Mouse (Mus musculus) frontal cortex, postnatal 10 days (tissue): Measurements from ENCODE around the gene Amigo3.
"Not testable (repeated sequence)": the region's sequence is repeated elsewhere in the genome, so short reads cannot be mapped to it uniquely, and the experiment has no call there.

Source experiments
- DNase-seq, 2 experiments: peaks; one replicate each; pipeline ENCODE4 v3.0.0; 2022; ENCODE audit warnings: low spot score in 2 of 2, mixed read lengths in 1 of 2

Gene Amigo3

DNA sequence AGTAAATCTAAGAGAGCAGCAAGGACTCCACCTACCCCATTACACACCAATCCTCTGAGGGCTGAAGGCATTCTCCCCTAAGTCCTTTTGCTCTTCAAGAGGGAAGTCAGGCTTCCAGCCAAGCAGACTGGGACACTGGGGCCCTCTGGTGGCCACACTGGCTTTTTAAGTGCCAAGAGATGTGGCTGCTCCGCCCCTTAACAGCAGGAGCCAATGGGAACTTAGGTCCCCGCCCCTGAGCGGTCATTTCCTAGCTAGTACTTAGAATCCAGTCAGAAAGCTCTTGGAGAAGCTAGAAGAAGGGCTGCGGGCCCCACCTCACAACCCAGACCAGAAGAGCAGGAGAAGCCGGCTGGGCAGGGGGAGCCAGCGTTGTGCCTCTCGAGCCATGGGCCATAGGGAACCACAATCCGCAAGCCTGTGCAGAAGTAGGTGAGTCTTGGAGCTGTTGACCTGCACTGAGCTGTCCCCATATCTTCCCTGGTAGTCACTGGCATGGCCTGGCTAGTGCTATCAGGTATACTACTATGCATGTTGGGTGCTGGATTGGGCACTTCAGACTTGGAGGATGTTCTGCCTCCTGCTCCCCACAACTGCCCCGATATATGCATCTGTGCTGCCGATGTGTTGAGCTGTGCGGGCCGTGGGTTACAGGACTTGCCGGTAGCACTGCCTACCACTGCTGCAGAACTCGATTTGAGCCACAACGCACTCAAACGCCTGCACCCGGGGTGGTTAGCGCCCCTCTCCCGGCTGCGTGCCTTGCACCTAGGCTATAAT is at the start of gene Amigo3:
TSS of gene Amigo3 (plus strand) at position 275 of the 780 bp plus-strand sequence.
- DNase-seq, result peak; percentile 94 to 95

- no peak for DNase-seq
Measured at GRCm38 (mm10) chr9:108003531-108003890, 49.4 kb upstream of the Amigo3 start.

- no peak for DNase-seq
Measured at GRCm38 (mm10) chr9:108008041-108008440, 44.9 kb upstream of the Amigo3 start.

- DNase-seq, result no peak
Measured at GRCm38 (mm10) chr9:108010385-108010784, 42.6 kb upstream of the Amigo3 start.

GRCm38 (mm10) chr9:108013577-108013976 is 39.4 kb upstream of the Amigo3 start:
- DNase-seq, result not testable (repeated sequence)

GRCm38 (mm10) chr9:108017127-108017526 is 35.8 kb upstream of the Amigo3 start:
- DNase-seq, result no peak

- no peak for DNase-seq
Measured at GRCm38 (mm10) chr9:108020741-108021140, 32.2 kb upstream of the Amigo3 start.

GRCm38 (mm10) chr9:108023216-108023615 is 29.7 kb upstream of the Amigo3 start:
- no peak for DNase-seq

- no peak for DNase-seq
Measured at GRCm38 (mm10) chr9:108026584-108026983, 26.4 kb upstream of the Amigo3 start.

DNA sequence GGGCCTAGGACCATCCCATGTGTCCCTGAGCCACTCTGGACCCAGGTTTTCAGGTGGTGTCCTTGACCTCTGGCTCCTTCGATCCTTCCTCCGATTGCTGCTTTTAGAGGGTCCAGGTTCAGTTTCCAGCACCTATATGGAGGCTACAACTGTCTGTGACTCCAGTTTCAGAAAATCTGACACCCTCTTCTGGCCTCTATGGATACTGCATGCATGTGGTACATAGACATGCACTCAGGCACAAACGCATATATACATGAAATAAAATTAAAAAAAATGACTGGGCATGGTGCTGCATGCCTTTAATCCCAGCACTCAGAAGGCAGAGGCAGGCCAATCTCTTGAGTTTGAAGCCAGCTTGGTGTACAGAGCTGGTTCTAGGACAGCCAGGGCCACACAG is 25.1 kb upstream of the Amigo3 start:
- DNase-seq, result no peak

DNA sequence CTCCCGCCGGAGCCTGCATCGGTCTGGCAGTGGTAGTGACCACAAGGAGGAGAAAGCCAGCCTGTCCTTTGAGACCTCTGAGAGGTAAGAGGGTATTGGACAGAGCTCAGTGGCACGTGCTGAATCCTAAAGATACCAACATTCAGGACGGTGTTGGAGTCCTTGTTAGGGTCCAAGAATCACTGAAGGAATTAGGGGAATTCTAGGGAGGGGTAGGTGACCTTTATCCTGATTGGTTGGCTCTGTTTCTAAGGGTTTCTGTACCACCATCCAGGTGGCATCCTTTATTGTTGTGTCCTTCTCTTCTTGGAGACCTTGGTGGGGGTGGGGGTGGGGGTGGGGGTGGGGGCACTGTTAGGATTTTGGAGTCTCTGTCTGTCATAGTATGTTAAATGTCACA is 20.8 kb upstream of the Amigo3 start:
- DNase-seq, result no peak

DNA sequence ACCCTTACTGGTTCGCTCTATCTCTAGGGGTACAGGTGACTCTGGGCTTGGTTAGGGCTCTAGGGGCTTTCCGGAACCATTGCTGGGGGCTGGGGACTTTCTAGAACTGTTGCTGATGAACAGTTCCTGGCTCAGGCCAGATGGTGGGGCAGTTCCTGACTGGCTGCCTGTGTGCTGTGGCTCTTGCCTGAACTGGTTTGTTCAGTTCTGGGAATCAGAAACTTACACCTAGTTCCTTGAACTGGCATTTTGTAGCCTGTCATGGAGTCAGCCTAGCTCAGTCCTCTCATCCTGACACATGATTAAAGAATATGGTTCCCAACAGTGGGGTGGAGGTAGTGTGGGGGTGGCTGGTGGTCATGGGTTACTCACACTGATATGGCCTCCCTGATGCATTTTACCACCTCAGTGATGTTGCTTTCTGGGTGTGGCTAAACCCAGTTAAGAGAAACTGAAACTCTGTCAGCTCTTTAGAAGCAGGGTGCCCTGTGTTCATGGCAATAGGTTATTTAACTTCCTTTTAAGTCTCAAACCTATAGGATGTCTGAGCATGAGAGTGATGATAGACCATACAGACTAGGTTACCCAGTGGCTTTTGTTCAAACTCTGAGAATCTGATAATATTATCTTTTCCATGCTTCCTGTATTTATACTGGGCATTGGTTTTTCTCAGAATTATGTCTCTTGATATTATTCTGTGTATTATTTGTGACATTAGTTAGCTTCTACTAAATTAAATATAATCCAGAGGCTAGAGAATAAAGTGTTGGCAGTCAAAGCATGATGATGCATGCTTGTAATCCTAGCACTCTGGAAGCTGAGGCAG is 17.4 kb upstream of the Amigo3 start:
- DNase-seq, result no peak

DNA sequence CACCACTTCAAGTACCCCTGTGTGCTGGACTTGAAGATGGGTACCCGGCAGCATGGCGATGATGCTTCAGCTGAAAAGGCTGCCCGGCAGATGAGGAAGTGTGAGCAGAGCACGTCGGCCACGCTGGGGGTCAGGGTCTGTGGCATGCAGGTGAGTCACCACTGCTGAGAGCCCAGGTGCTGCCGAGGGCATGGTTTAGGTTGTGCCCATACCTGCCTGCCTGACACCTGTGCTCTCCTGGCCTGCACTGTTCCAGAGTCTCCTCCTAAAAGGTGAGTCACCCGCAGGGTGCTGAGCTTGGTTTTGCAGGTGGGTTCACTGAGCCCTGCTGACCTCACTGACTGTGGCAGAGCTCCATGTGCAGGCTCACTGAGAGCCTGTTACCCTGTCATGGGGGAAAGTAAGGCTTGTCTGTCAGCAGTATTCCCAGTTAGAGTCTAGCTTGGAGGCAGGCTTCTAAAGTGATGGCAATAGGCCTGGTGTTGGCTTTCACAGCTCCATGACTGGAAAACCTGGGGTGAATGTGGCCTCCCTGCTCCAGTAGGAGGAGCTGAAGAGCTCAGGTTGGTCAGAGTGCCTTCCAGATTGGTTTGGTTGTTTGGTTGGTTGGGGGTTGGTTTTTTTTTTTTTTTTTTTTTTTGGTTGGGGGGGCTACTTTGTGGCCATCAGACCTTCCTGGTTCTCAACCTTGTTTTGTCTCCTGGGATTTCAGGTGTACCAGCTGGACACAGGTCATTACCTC is 8.0 kb upstream of the Amigo3 start:
- no peak for DNase-seq

DNA sequence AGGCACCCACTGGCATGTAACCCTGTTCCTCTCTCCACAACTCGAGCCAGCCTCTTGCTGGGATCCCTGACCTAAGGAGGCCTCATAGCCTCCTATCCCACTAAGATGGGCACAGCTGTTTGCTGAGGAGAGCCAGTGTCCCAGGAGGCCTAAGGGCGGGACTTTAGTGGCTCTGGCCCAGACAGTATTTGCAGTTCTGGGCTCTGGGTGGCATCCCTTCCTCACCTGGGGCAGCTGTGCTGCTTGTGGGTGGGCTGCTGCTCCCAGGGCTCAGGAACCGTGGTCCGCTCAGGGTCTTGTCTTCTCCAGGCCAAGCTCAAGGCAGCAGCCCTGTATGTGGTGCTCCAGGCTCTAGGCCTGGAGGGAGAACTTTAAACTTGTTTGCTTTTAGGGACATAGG is 6.4 kb upstream of the Amigo3 start:
- no peak for DNase-seq

GRCm38 (mm10) chr9:108047601-108048565 is 5.1 kb upstream of the Amigo3 start:
- no peak for DNase-seq

DNA sequence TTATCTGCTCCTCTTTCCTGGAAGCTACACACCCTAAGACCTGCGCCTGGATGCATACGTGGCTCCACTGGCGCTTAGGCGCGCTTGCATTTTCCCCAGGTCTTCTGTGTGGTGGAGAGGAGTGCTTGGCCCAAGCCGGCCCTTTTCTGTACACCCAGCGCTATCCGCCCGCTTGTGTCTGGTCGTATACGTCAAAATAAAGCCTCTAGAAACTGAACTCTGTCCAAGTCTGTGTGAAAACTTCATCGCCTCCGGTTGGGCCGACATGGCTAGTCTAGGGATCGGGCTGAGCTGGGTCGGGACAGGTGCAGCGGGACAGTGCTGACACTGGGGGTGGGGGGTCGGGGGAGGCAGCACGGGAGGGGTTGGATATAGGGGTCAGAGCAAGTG is 4.4 kb upstream of the Amigo3 start:
- no peak for DNase-seq

- DNase-seq, result peak; percentile 96
Measured at GRCm38 (mm10) chr9:108049016-108049455, 3.9 kb upstream of the Amigo3 start, which contains the start of gene Gmppb. Gene Gmppb (plus strand): TSS chr9:108049242.

GRCm38 (mm10) chr9:108049561-108050251 is 3.3 kb upstream of the Amigo3 start:
- DNase-seq, result no peak

- no peak for DNase-seq
Measured at GRCm38 (mm10) chr9:108051184-108051930, 1.6 kb upstream of the Amigo3 start.

DNA sequence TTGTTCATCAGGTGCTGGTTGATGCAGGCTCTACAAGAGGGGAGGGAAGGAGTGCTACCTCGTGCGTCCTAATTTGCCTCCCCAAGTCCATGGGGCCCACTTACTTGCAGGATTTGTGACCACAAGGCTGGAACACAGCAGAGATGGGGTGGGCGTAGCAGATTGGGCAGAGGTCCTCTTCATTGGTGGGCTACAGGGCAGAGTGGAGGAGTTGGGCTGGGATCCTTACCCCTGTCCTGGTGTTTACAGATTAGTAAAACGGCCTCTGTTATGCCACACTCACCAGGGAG is 1.1 kb upstream of the Amigo3 start:
- no peak for DNase-seq
